Mouse (Mus musculus) neural tube, embryonic 11.5 days (tissue): ENCODE measurements around the gene Gm10696. TPM values are rescaled to one million over a fixed set of nuclear protein-coding genes. Genes with fewer than 3 reads are reported as not detected.
"Not testable (repeated sequence)": the region's sequence is repeated elsewhere in the genome, so short reads cannot be mapped to it uniquely, and the experiment has no call there.

Experiments
- ATAC-seq: fragments of 200-750 bp; cut with Nextera tagmentation; 2 replicates; pipeline ENCODE4 v1.8.0; 2017; ENCODE audit warnings: moderate number of reproducible peaks, mild to moderate bottlenecking, moderate TSS enrichment, moderate library complexity; ENCODE audit not compliant: insufficient read depth, low FRiP score, low TSS enrichment
- DNase-seq: peaks from one replicate; pipeline ENCODE4 v3.0.0-alpha.2; 2015; ENCODE audit warnings: low spot score
- H3K27ac ChIP-seq: fragments of 300-500 bp; sonication (generic); 2 replicates; pipeline ENCODE4 v1.5.1; 2014; ENCODE audit warnings: low read depth, mild to moderate bottlenecking, low read length
- H3K27me3 ChIP-seq: fragments of 300-500 bp; sonication (generic); 2 replicates; pipeline ENCODE4 v1.6.1; 2014; ENCODE audit warnings: mild to moderate bottlenecking, low read length, mixed read lengths; ENCODE audit not compliant: control insufficient read depth, insufficient read depth
- H3K36me3 ChIP-seq: fragments of 300-500 bp; sonication (generic); 2 replicates; pipeline ENCODE4 v1.6.1; 2014; ENCODE audit warnings: mild to moderate bottlenecking, low read length, moderate library complexity, mixed read lengths; ENCODE audit not compliant: control insufficient read depth, insufficient read depth
- H3K4me1 ChIP-seq: fragments of 300-500 bp; sonication (generic); 2 replicates; pipeline ENCODE4 v1.6.1; 2014; ENCODE audit warnings: low read length, mixed read lengths; ENCODE audit not compliant: control insufficient read depth, insufficient read depth
- H3K4me2 ChIP-seq: fragments of 300-500 bp; sonication (generic); 2 replicates; pipeline ENCODE4 v1.6.1; 2014; ENCODE audit warnings: low read depth, mild to moderate bottlenecking, moderate library complexity
- H3K4me3 ChIP-seq: fragments of 300-500 bp; sonication (generic); 2 replicates; pipeline ENCODE4 v1.5.1; 2014; ENCODE audit warnings: low read depth, low read length
- H3K9ac ChIP-seq: fragments of 300-500 bp; sonication (generic); 2 replicates; pipeline ENCODE4 v1.6.1; 2014; ENCODE audit warnings: mild to moderate bottlenecking, low read length
- H3K9me3 ChIP-seq: fragments of 300-500 bp; sonication (generic); 2 replicates; pipeline ENCODE4 v1.6.1; 2016; ENCODE audit warnings: low read length; ENCODE audit not compliant: control insufficient read depth
- WGBS: fragments of 180-500 bp; shearing (Covaris S2); extraction: QIAGEN DNeasy Blood & Tissue Kit; methylation state at CpG from one replicate; pipeline ENCODE4 v1.1.7; 2014; 5-methylcytosine and 5-hydroxymethylcytosine counted together
- polyA plus RNA-seq: library from polyadenylated mRNA; unstranded; fragments of >200 nt; fragmentation: Nextera tagmentation; extraction: Ambion mirVana; gene quantifications from 2 replicates; pipeline ENCODE4 v1.2.1, GENCODE M21; 2014

The Gm10696 gene
- polyA plus RNA-seq, result not detected in 2 replicates

GRCm38 (mm10) chr3:94178093-94178492 is at the start of gene Gm10696:
Gene Gm10696, minus strand, starts transcription at chr3:94178193.
- not testable (repeated sequence) for H3K36me3 ChIP-seq, H3K27ac ChIP-seq, DNase-seq, H3K9me3 ChIP-seq, H3K4me1 ChIP-seq, ATAC-seq, H3K27me3 ChIP-seq, H3K4me3 ChIP-seq, H3K4me2 ChIP-seq, H3K9ac ChIP-seq
- 86% methylated on average over 1 of the region's 1 CpGs for WGBS

DNA sequence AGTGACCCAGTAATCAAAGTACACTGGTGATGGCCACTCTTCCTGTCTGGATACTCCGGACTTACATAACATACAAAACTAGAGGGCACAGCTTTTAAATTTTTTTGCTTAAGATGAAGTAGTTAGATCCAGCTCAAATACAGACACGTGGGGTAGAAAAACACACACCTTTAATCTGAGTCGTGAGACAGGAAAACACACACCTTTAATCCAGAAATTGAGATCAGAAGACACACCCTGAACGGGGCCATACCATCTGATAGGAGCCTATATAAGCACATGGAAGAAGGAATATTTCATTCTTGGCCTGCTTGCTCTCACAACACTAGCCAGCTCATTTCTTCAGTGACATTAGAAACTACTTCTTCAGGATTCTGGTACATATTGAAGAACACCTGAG is 18.4 kb upstream of the Gm10696 start, which contains the start of gene Gm5286:
TSS of gene Gm5286 (plus strand) at position 301 of the 400 bp plus-strand sequence.
- 89% methylated on average over 2 of the region's 4 CpGs for WGBS
- not testable (repeated sequence) for H3K36me3 ChIP-seq, ATAC-seq, H3K9me3 ChIP-seq, H3K4me1 ChIP-seq, H3K27ac ChIP-seq, H3K4me2 ChIP-seq, H3K27me3 ChIP-seq, H3K9ac ChIP-seq, DNase-seq, H3K4me3 ChIP-seq

DNA sequence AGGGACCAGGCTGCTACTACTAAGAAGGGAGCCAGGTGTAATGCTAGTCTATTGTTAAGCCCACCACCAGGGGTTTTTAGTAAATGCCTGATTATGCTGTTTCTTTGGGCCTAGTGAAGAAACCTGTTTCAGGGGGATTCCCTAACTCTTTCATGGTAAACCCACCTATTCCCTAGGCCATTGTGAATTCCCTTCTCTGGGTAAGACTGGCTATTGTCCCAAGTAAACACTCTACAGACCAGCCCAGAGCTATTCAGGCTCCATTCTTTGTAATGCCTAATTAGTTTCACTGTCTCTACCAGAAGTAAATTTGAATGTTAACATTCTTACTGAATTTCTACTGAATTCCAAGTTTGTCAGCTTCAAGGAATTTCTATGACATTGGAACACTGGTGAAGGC is 10.6 kb downstream of the Gm10696 start:
- H3K27ac ChIP-seq, H3K4me2 ChIP-seq, H3K9me3 ChIP-seq, H3K4me1 ChIP-seq, ATAC-seq, H3K27me3 ChIP-seq, H3K36me3 ChIP-seq, DNase-seq, H3K4me3 ChIP-seq, H3K9ac ChIP-seq: not testable (repeated sequence)

Other genes with a start within 250 kb of the Gm10696 start
- gene Gm9117, start 234.7 kb downstream of the Gm10696 start, polyA plus RNA-seq, result not detected in 2 replicates
- not detected in 2 replicates for gene Tdpoz5, start 216.9 kb downstream of the Gm10696 start, polyA plus RNA-seq
- not detected in 2 replicates for gene Gm9125, start 123.3 kb downstream of the Gm10696 start, polyA plus RNA-seq
- not detected in 2 replicates for gene Gm10697, start 105.5 kb downstream of the Gm10696 start, polyA plus RNA-seq
- gene Gm5286, start 18.5 kb upstream of the Gm10696 start, polyA plus RNA-seq, result not detected in 2 replicates
- gene Gm4778, start 85.8 kb upstream of the Gm10696 start, polyA plus RNA-seq, result not detected in 2 replicates
- gene Them4, start 131.9 kb upstream of the Gm10696 start, polyA plus RNA-seq, result 14.8 TPM in 2 replicates
- 0.19 TPM in 1 of 2 replicates, not detected in the other for gene Them5, start 163.9 kb upstream of the Gm10696 start, polyA plus RNA-seq
- gene C2cd4d, start 184.2 kb upstream of the Gm10696 start, polyA plus RNA-seq, result 1.4 and 1.6 TPM in 2 replicates
- gene Rorc, start 194.6 kb upstream of the Gm10696 start, polyA plus RNA-seq, result 0.28 TPM in 1 of 2 replicates, not detected in the other
- gene Lingo4, start 220.3 kb upstream of the Gm10696 start, polyA plus RNA-seq, result 0.33 and 0.46 TPM in 2 replicates
- 43.8 and 48.1 TPM in 2 replicates for gene Tdrkh, start 235.1 kb upstream of the Gm10696 start, polyA plus RNA-seq